Mouse (Mus musculus): ENCODE measurements at regions not wholly inside any gene's neighbourhood (a gene's known extent, or its start where the extent isn't known, plus 50 kb on each side); places are given as distances from the start of the nearest gene placed in this dataset.

GRCm38 (mm10) chr16:26251027-26251426 is 120.6 kb downstream of the Cldn1 start:
- no peaks in the 10 kb centered on the region for H3K36me3 ChIP-seq (ENCODE audit: control insufficient read depth, insufficient read depth, low read length)
- no peak overlapping the region for H3K9ac ChIP-seq (replicated peaks; ENCODE audit: low read length)
- H3K4me2 ChIP-seq (ENCODE audit: low read length): no peak overlapping the region
- H3K9me3 ChIP-seq (ENCODE audit: control insufficient read depth, low read length): no peaks in the 10 kb centered on the region
- no peaks in the 10 kb centered on the region for H3K4me1 ChIP-seq (ENCODE audit: control insufficient read depth, insufficient read depth, low read length)
- no peak for DNase-seq
- ATAC-seq (ENCODE audit: low FRiP score, low TSS enrichment): no peak
- H3K4me3 ChIP-seq (replicated peaks; ENCODE audit: low read depth, low read length): no peak overlapping the region
- H3K27me3 ChIP-seq (ENCODE audit: control insufficient read depth, insufficient read depth, low read length): no peaks in the 10 kb centered on the region
- H3K27ac ChIP-seq (replicated peaks; ENCODE audit: low read depth, low read length): no peak overlapping the region
- WGBS: 86% methylated on average over 2 of the region's 2 CpGs

GRCm38 (mm10) chr16:26248939-26249338 is 122.7 kb downstream of the Cldn1 start:
- ATAC-seq (ENCODE audit: low FRiP score, low TSS enrichment): no peak
- Histone ChIP-seq H3K4me2 (ENCODE audit: low read length) (no peak overlapping the region), H3K27ac (replicated peaks; ENCODE audit: low read depth, low read length) (no peak overlapping the region), H3K4me1 (ENCODE audit: control insufficient read depth, insufficient read depth, low read length) (no peaks in the 10 kb centered on the region), H3K9ac (replicated peaks; ENCODE audit: low read length) (no peak overlapping the region), H3K36me3 (ENCODE audit: control insufficient read depth, insufficient read depth, low read length) (no peaks in the 10 kb centered on the region), H3K4me3 (replicated peaks; ENCODE audit: low read depth, low read length) (no peak overlapping the region), H3K27me3 (ENCODE audit: control insufficient read depth, insufficient read depth, low read length) (no peaks in the 10 kb centered on the region), H3K9me3 (ENCODE audit: control insufficient read depth, low read length) (no peaks in the 10 kb centered on the region)
- no peak for DNase-seq

GRCm38 (mm10) chr16:26247926-26248325 is 123.7 kb downstream of the Cldn1 start:
- H3K27me3 ChIP-seq (ENCODE audit: control insufficient read depth, insufficient read depth, low read length): no peaks in the 10 kb centered on the region
- no peak for DNase-seq

GRCm38 (mm10) chr16:26235239-26235638 is 129.7 kb upstream of the P3h2 start:
- no peak overlapping the region for H3K27ac ChIP-seq (replicated peaks; ENCODE audit: low read depth, low read length)

More at GRCm38 (mm10) chr16:26247926-26248325, 123.7 kb downstream of the Cldn1 start:
- H3K4me1 ChIP-seq (ENCODE audit: control insufficient read depth, insufficient read depth, low read length): no peaks in the 10 kb centered on the region
- no peak for ATAC-seq (ENCODE audit: low FRiP score, low TSS enrichment)
- H3K27ac ChIP-seq (replicated peaks; ENCODE audit: low read depth, low read length): no peak overlapping the region
- H3K9ac ChIP-seq (replicated peaks; ENCODE audit: low read length): no peak overlapping the region
- no peaks in the 10 kb centered on the region for H3K36me3 ChIP-seq (ENCODE audit: control insufficient read depth, insufficient read depth, low read length)
- no peak overlapping the region for H3K4me3 ChIP-seq (replicated peaks; ENCODE audit: low read depth, low read length)
- H3K9me3 ChIP-seq (ENCODE audit: control insufficient read depth, low read length): no peaks in the 10 kb centered on the region
- 90% methylated on average over 1 of the region's 1 CpGs for WGBS
- no peak overlapping the region for H3K4me2 ChIP-seq (ENCODE audit: low read length)

GRCm38 (mm10) chr16:26234113-26234512 is 128.5 kb upstream of the P3h2 start:
- Histone ChIP-seq H3K4me2 (ENCODE audit: low read length) (no peak overlapping the region), H3K4me3 (replicated peaks; ENCODE audit: low read depth, low read length) (no peak overlapping the region), H3K36me3 (ENCODE audit: control insufficient read depth, insufficient read depth, low read length) (no peaks in the 10 kb centered on the region), H3K9me3 (ENCODE audit: control insufficient read depth, low read length) (no peaks in the 10 kb centered on the region), H3K9ac (replicated peaks; ENCODE audit: low read length) (no peak overlapping the region), H3K27me3 (ENCODE audit: control insufficient read depth, insufficient read depth, low read length) (no peaks in the 10 kb centered on the region), H3K27ac (replicated peaks; ENCODE audit: low read depth, low read length) (no peak overlapping the region), H3K4me1 (ENCODE audit: control insufficient read depth, insufficient read depth, low read length) (no peaks in the 10 kb centered on the region)
- WGBS: 7% methylated on average over 3 of the region's 3 CpGs
- ATAC-seq (ENCODE audit: low FRiP score, low TSS enrichment) (peak; percentile 85; the same call in 1 of the 2 replicates), DNase-seq (peak; percentile 96)

More at GRCm38 (mm10) chr16:26235239-26235638, 129.7 kb upstream of the P3h2 start:
- no peaks in the 10 kb centered on the region for H3K27me3 ChIP-seq (ENCODE audit: control insufficient read depth, insufficient read depth, low read length)
- H3K9ac ChIP-seq (replicated peaks; ENCODE audit: low read length): no peak overlapping the region
- H3K9me3 ChIP-seq (ENCODE audit: control insufficient read depth, low read length): no peaks in the 10 kb centered on the region
- H3K4me1 ChIP-seq (ENCODE audit: control insufficient read depth, insufficient read depth, low read length): no peaks in the 10 kb centered on the region
- DNase-seq (no peak), ATAC-seq (ENCODE audit: low FRiP score, low TSS enrichment) (no peak)
- H3K36me3 ChIP-seq (ENCODE audit: control insufficient read depth, insufficient read depth, low read length): no peaks in the 10 kb centered on the region
- no peak overlapping the region for H3K4me2 ChIP-seq (ENCODE audit: low read length)
- no peak overlapping the region for H3K4me3 ChIP-seq (replicated peaks; ENCODE audit: low read depth, low read length)

GRCm38 (mm10) chr16:26231110-26231509 is 125.5 kb upstream of the P3h2 start:
- H3K4me1 ChIP-seq (ENCODE audit: control insufficient read depth, insufficient read depth, low read length): no peaks in the 10 kb centered on the region
- no peaks in the 10 kb centered on the region for H3K9me3 ChIP-seq (ENCODE audit: control insufficient read depth, low read length)
- no peaks in the 10 kb centered on the region for H3K27me3 ChIP-seq (ENCODE audit: control insufficient read depth, insufficient read depth, low read length)
- H3K27ac ChIP-seq (replicated peaks; ENCODE audit: low read depth, low read length): no peak overlapping the region
- ATAC-seq (ENCODE audit: low FRiP score, low TSS enrichment) (no peak), DNase-seq (no peak)
- H3K4me2 ChIP-seq (ENCODE audit: low read length): no peak overlapping the region
- H3K9ac ChIP-seq (replicated peaks; ENCODE audit: low read length): no peak overlapping the region
- no peak overlapping the region for H3K4me3 ChIP-seq (replicated peaks; ENCODE audit: low read depth, low read length)
- no peaks in the 10 kb centered on the region for H3K36me3 ChIP-seq (ENCODE audit: control insufficient read depth, insufficient read depth, low read length)
- 93% methylated on average over 1 of the region's 1 CpGs for WGBS

- 89% methylated on average over 3 of the region's 3 CpGs for WGBS
- H3K36me3 ChIP-seq (ENCODE audit: control insufficient read depth, insufficient read depth, low read length): no peaks in the 10 kb centered on the region
- DNase-seq: no peak
These were observed 105.8 kb upstream of the P3h2 start for GRCm38 (mm10) chr16:26211418-26211817.

GRCm38 (mm10) chr16:26199125-26199524 is 93.5 kb upstream of the P3h2 start:
- DNase-seq: peak; percentile 80
- H3K9me3 ChIP-seq (ENCODE audit: control insufficient read depth, low read length): no peaks in the 10 kb centered on the region
- no peaks in the 10 kb centered on the region for H3K27me3 ChIP-seq (ENCODE audit: control insufficient read depth, insufficient read depth, low read length)
- 21% methylated on average over 4 of the region's 4 CpGs for WGBS
- no peak overlapping the region for H3K27ac ChIP-seq (replicated peaks; ENCODE audit: low read depth, low read length)
- no peak overlapping the region for H3K4me3 ChIP-seq (replicated peaks; ENCODE audit: low read depth, low read length)
- H3K36me3 ChIP-seq (ENCODE audit: control insufficient read depth, insufficient read depth, low read length): no peaks in the 10 kb centered on the region
- no peak for ATAC-seq (ENCODE audit: low FRiP score, low TSS enrichment)
- H3K4me1 ChIP-seq (ENCODE audit: control insufficient read depth, insufficient read depth, low read length): no peaks in the 10 kb centered on the region
- no peak overlapping the region for H3K4me2 ChIP-seq (ENCODE audit: low read length)
- no peak overlapping the region for H3K9ac ChIP-seq (replicated peaks; ENCODE audit: low read length)

More at GRCm38 (mm10) chr16:26211418-26211817, 105.8 kb upstream of the P3h2 start:
- ATAC-seq (ENCODE audit: low FRiP score, low TSS enrichment): no peak
- Histone ChIP-seq H3K27ac (replicated peaks; ENCODE audit: low read depth, low read length) (no peak overlapping the region), H3K4me2 (ENCODE audit: low read length) (no peak overlapping the region), H3K4me3 (replicated peaks; ENCODE audit: low read depth, low read length) (no peak overlapping the region), H3K27me3 (ENCODE audit: control insufficient read depth, insufficient read depth, low read length) (no peaks in the 10 kb centered on the region), H3K4me1 (ENCODE audit: control insufficient read depth, insufficient read depth, low read length) (no peaks in the 10 kb centered on the region), H3K9me3 (ENCODE audit: control insufficient read depth, low read length) (no peaks in the 10 kb centered on the region), H3K9ac (replicated peaks; ENCODE audit: low read length) (no peak overlapping the region)

- H3K27me3 ChIP-seq (ENCODE audit: control insufficient read depth, insufficient read depth, low read length): no peaks in the 10 kb centered on the region
- no peak overlapping the region for H3K27ac ChIP-seq (replicated peaks; ENCODE audit: low read depth, low read length)
- DNase-seq: peak; percentile 21
- ATAC-seq (ENCODE audit: low FRiP score, low TSS enrichment): no peak
- H3K4me1 ChIP-seq (ENCODE audit: control insufficient read depth, insufficient read depth, low read length): no peaks in the 10 kb centered on the region
- no peak overlapping the region for H3K4me2 ChIP-seq (ENCODE audit: low read length)
- H3K9me3 ChIP-seq (ENCODE audit: control insufficient read depth, low read length): no peaks in the 10 kb centered on the region
- no peaks in the 10 kb centered on the region for H3K36me3 ChIP-seq (ENCODE audit: control insufficient read depth, insufficient read depth, low read length)
- H3K9ac ChIP-seq (replicated peaks; ENCODE audit: low read length): no peak overlapping the region
- H3K4me3 ChIP-seq (replicated peaks; ENCODE audit: low read depth, low read length): no peak overlapping the region
These were observed 90.8 kb upstream of the P3h2 start for GRCm38 (mm10) chr16:26196345-26196744.
